Mouse (Mus musculus): ENCODE data around the gene Snx5. TPM values are rescaled to one million over a fixed set of nuclear protein-coding genes. Genes with fewer than 3 reads are reported as not detected.

Gene Snx5
- polyA plus RNA-seq, 1 experiment from 2014 or later: 61.2 TPM

GRCm38 (mm10) chr2:144245464-144245863 is 25.2 kb downstream of the Snx5 start:
- Histone ChIP-seq H3K4me2 (replicated peaks; ENCODE audit: low read depth, low read length) (no peak overlapping the region), H3K27me3 (replicated peaks; ENCODE audit: insufficient read depth, low read length) (no peaks in the 10 kb centered on the region), H3K9ac (replicated peaks; ENCODE audit: low read depth) (no peak overlapping the region), H3K4me3 (ENCODE audit: low read depth, low read length) (no peak overlapping the region), H3K27ac (ENCODE audit: low read length) (peak overlapping the region; percentile 39; the same call in 1 of the 2 replicates), H3K9me3 (ENCODE audit: low read length) (no peaks in the 10 kb centered on the region), H3K36me3 (ENCODE audit: insufficient read depth, low read length) (0 out of 2 replicates have a peak, but pooled peaks cover 11% of the 10 kb centered on the region), H3K4me1 (ENCODE audit: insufficient read depth, low read depth, low read length) (no peaks in the 10 kb centered on the region)
- 36% methylated on average over 7 of the region's 7 CpGs for WGBS
- TF ChIP-seq CTCF (IDR thresholded peaks at IDR 0.05) (no peak), EP300 (IDR thresholded peaks at IDR 0.05) (peak; percentile 89)
- ATAC-seq (peak; percentile 96), DNase-seq (ENCODE audit: low spot score) (peak; percentile 92)

GRCm38 (mm10) chr2:144240095-144240899 is 30.4 kb downstream of the Snx5 start:
- Histone ChIP-seq H3K4me2 (replicated peaks; ENCODE audit: low read depth, low read length) (no peak overlapping the region), H3K9ac (replicated peaks; ENCODE audit: low read depth) (no peak overlapping the region), H3K27me3 (replicated peaks; ENCODE audit: insufficient read depth, low read length) (no peaks in the 10 kb centered on the region), H3K27ac (ENCODE audit: low read length) (no peak overlapping the region), H3K4me3 (ENCODE audit: low read depth, low read length) (no peak overlapping the region), H3K9me3 (ENCODE audit: low read length) (no peaks in the 10 kb centered on the region), H3K36me3 (ENCODE audit: insufficient read depth, low read length) (no peaks in the 10 kb centered on the region), H3K4me1 (ENCODE audit: insufficient read depth, low read depth, low read length) (no peaks in the 10 kb centered on the region)
- TF ChIP-seq EP300 (IDR thresholded peaks at IDR 0.05) (no peak), CTCF (IDR thresholded peaks at IDR 0.05) (no peak)
- no peak for DNase-seq (ENCODE audit: low spot score)
- ATAC-seq: no peak
- WGBS: 79% methylated on average over 3 of the region's 3 CpGs

GRCm38 (mm10) chr2:144239318-144239717 is 31.4 kb downstream of the Snx5 start:
- Histone ChIP-seq H3K27me3 (replicated peaks; ENCODE audit: insufficient read depth, low read length) (no peaks in the 10 kb centered on the region), H3K4me2 (replicated peaks; ENCODE audit: low read depth, low read length) (no peak overlapping the region), H3K9ac (replicated peaks; ENCODE audit: low read depth) (no peak overlapping the region), H3K4me3 (ENCODE audit: low read depth, low read length) (no peak overlapping the region), H3K4me1 (ENCODE audit: insufficient read depth, low read depth, low read length) (no peaks in the 10 kb centered on the region), H3K36me3 (ENCODE audit: insufficient read depth, low read length) (no peaks in the 10 kb centered on the region), H3K9me3 (ENCODE audit: low read length) (no peaks in the 10 kb centered on the region), H3K27ac (ENCODE audit: low read length) (no peak overlapping the region)
- ATAC-seq (no peak), DNase-seq (ENCODE audit: low spot score) (no peak)
- WGBS: 43% methylated on average over 2 of the region's 2 CpGs
- TF ChIP-seq CTCF (IDR thresholded peaks at IDR 0.05): no peak
- TF ChIP-seq EP300 (IDR thresholded peaks at IDR 0.05): no peak

- TF ChIP-seq EP300 (IDR thresholded peaks at IDR 0.05) (no peak), CTCF (IDR thresholded peaks at IDR 0.05) (no peak)
- ATAC-seq: peak; percentile 32; the same call in 1 of the 2 replicates
- H3K36me3 ChIP-seq (ENCODE audit: insufficient read depth, low read length): no peaks in the 10 kb centered on the region
- DNase-seq (ENCODE audit: low spot score): no peak
- H3K27me3 ChIP-seq (replicated peaks; ENCODE audit: insufficient read depth, low read length): no peaks in the 10 kb centered on the region
- no peak overlapping the region for H3K4me3 ChIP-seq (ENCODE audit: low read depth, low read length)
- H3K27ac ChIP-seq (ENCODE audit: low read length): no peak overlapping the region
- WGBS: 74% methylated on average over 6 of the region's 6 CpGs
- no peak overlapping the region for H3K9ac ChIP-seq (replicated peaks; ENCODE audit: low read depth)
- no peaks in the 10 kb centered on the region for H3K4me1 ChIP-seq (ENCODE audit: insufficient read depth, low read depth, low read length)
- no peaks in the 10 kb centered on the region for H3K9me3 ChIP-seq (ENCODE audit: low read length)
- H3K4me2 ChIP-seq (replicated peaks; ENCODE audit: low read depth, low read length): no peak overlapping the region
Observed at GRCm38 (mm10) chr2:144238341-144238740, 32.4 kb downstream of the Snx5 start.

- H3K27me3 ChIP-seq (replicated peaks; ENCODE audit: insufficient read depth, low read length): no peaks in the 10 kb centered on the region
- 45% methylated on average over 9 of the region's 9 CpGs for WGBS
- H3K9me3 ChIP-seq (ENCODE audit: low read length): no peaks in the 10 kb centered on the region
- no peak overlapping the region for H3K9ac ChIP-seq (replicated peaks; ENCODE audit: low read depth)
- no peak for ATAC-seq
- no peak overlapping the region for H3K4me3 ChIP-seq (ENCODE audit: low read depth, low read length)
- TF ChIP-seq EP300 (IDR thresholded peaks at IDR 0.05): no peak
- TF ChIP-seq CTCF (IDR thresholded peaks at IDR 0.05): no peak
- DNase-seq (ENCODE audit: low spot score): no peak
- no peaks in the 10 kb centered on the region for H3K36me3 ChIP-seq (ENCODE audit: insufficient read depth, low read length)
- no peak overlapping the region for H3K27ac ChIP-seq (ENCODE audit: low read length)
- no peaks in the 10 kb centered on the region for H3K4me1 ChIP-seq (ENCODE audit: insufficient read depth, low read depth, low read length)
- H3K4me2 ChIP-seq (replicated peaks; ENCODE audit: low read depth, low read length): no peak overlapping the region
Observed at GRCm38 (mm10) chr2:144236791-144237584, 33.7 kb downstream of the Snx5 start.

GRCm38 (mm10) chr2:144235776-144236175 is 34.9 kb downstream of the Snx5 start:
- ATAC-seq: no peak

More at GRCm38 (mm10) chr2:144235776-144236175, 34.9 kb downstream of the Snx5 start:
- H3K4me3 ChIP-seq (ENCODE audit: low read depth, low read length): no peak overlapping the region
- 50% methylated on average over 3 of the region's 3 CpGs for WGBS
- H3K27me3 ChIP-seq (replicated peaks; ENCODE audit: insufficient read depth, low read length): no peaks in the 10 kb centered on the region
- no peak overlapping the region for H3K27ac ChIP-seq (ENCODE audit: low read length)
- no peak overlapping the region for H3K9ac ChIP-seq (replicated peaks; ENCODE audit: low read depth)
- H3K4me1 ChIP-seq (ENCODE audit: insufficient read depth, low read depth, low read length): no peaks in the 10 kb centered on the region
- DNase-seq (ENCODE audit: low spot score): no peak
- H3K9me3 ChIP-seq (ENCODE audit: low read length): no peaks in the 10 kb centered on the region
- no peak overlapping the region for H3K4me2 ChIP-seq (replicated peaks; ENCODE audit: low read depth, low read length)
- H3K36me3 ChIP-seq (ENCODE audit: insufficient read depth, low read length): no peaks in the 10 kb centered on the region
- TF ChIP-seq EP300 (IDR thresholded peaks at IDR 0.05) (no peak), CTCF (IDR thresholded peaks at IDR 0.05) (no peak)

All from lung, postnatal 0 days (tissue).